Mouse (Mus musculus): ENCODE measurements at regions not wholly inside any gene's neighbourhood (a gene's known extent, or its start where the extent isn't known, plus 50 kb on each side); places are given as distances from the start of the nearest gene placed in this dataset.
"Not testable (repeated sequence)": the region's sequence is repeated elsewhere in the genome, so short reads cannot be mapped to it uniquely, and the experiment has no call there.

DNA sequence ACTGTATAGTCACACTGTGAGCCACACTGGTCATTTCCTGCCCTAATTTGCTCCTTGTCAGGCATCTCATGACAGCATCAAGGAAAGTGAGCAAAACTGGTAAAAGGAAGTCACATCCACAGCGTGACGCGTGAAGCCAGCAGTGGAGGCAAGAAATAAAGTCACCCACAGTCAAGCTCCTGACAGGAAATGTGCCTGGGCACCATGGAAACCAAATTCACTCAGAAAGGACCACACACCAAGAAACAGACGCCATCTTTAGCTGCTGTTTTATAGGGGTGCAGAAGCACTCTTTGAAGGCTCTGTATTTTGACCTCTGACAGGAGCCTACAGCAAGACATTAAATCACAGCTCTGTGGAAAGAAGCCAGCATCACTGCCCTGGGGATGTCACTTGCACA lies 115.4 kb upstream of the Rybp start:
- WGBS, result 44% methylated on average over 4 of the region's 4 CpGs
- Histone ChIP-seq H3K27ac (replicated peaks) (no peak overlapping the region), H3K4me2 (replicated peaks; ENCODE audit: low read depth) (no peak overlapping the region), H3K36me3 (ENCODE audit: control insufficient read depth, insufficient read depth, low read length) (no peaks in the 10 kb centered on the region), H3K4me1 (replicated peaks; ENCODE audit: control insufficient read depth, insufficient read depth) (no peaks in the 10 kb centered on the region), H3K4me3 (ENCODE audit: low read depth, low read length) (no peak overlapping the region), H3K9ac (ENCODE audit: low read length) (no peak overlapping the region), H3K9me3 (ENCODE audit: control insufficient read depth, low read length) (no peaks in the 10 kb centered on the region), H3K27me3 (ENCODE audit: control insufficient read depth, insufficient read depth, low read length) (no peaks in the 10 kb centered on the region)
- ATAC-seq (ENCODE audit: low FRiP score, low TSS enrichment), result no peak
- TF ChIP-seq EP300 (optimal IDR thresholded peaks at IDR 0.05) (no peak), CTCF (IDR thresholded peaks at IDR 0.05; ENCODE audit: low read depth) (no peak)
- DNase-seq (ENCODE audit: low spot score), result no peak

DNA sequence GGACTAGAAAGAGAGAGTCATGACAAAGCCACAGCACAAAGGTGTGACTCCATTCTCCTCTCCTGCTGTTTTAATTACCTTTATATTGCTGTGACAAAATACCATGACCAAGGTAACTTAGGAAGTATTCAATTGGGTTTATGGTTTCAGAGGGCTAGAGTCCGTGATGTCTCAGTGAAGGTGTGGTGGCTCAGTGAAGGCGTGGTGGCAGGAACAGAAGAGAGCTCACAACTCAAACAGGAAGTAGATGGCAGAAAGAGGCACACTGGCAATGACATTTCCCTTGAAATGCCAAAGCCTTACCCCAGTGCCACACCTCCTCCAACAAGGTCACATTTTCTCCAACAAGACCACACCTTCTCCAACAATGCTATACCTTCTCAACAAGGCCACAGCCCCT lies 114.4 kb upstream of the Rybp start:
- ATAC-seq (ENCODE audit: low FRiP score, low TSS enrichment), result no peak
- Histone ChIP-seq H3K9ac (ENCODE audit: low read length) (no peak overlapping the region), H3K27ac (replicated peaks) (no peak overlapping the region), H3K4me1 (replicated peaks; ENCODE audit: control insufficient read depth, insufficient read depth) (no peaks in the 10 kb centered on the region), H3K4me3 (ENCODE audit: low read depth, low read length) (no peak overlapping the region), H3K27me3 (ENCODE audit: control insufficient read depth, insufficient read depth, low read length) (no peaks in the 10 kb centered on the region), H3K4me2 (replicated peaks; ENCODE audit: low read depth) (no peak overlapping the region), H3K36me3 (ENCODE audit: control insufficient read depth, insufficient read depth, low read length) (no peaks in the 10 kb centered on the region), H3K9me3 (ENCODE audit: control insufficient read depth, low read length) (no peaks in the 10 kb centered on the region)
- no peak for DNase-seq (ENCODE audit: low spot score)
- TF ChIP-seq EP300 (optimal IDR thresholded peaks at IDR 0.05) (no peak), CTCF (IDR thresholded peaks at IDR 0.05; ENCODE audit: low read depth) (no peak)
- 81% methylated on average over 2 of the region's 2 CpGs for WGBS

DNA sequence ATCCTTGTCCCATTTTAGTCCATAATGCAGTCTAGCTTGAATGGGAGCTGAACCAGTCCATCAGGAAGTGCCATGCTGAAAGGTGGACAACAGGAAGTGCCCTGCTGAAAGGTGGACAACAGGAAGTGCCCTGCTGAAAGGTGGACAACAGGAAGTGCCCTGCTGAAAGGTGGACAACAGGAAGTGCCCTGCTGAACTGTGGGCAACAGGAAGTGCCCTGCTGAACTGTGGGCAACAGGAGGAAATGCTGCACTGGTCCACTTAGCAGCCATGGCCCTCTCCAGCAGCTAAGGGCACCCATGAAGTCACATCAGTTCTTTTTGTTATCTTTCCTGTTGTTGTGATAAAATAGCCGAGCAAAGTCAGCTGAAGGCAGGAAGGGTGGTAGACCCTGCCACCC lies 112.1 kb upstream of the Rybp start:
- 78% methylated on average over 1 of the region's 1 CpGs for WGBS
- H3K4me1 ChIP-seq (replicated peaks; ENCODE audit: control insufficient read depth, insufficient read depth); H3K9ac ChIP-seq (ENCODE audit: low read length); H3K4me3 ChIP-seq (ENCODE audit: low read depth, low read length); H3K9me3 ChIP-seq (ENCODE audit: control insufficient read depth, low read length); H3K27ac ChIP-seq (replicated peaks); ATAC-seq (ENCODE audit: low FRiP score, low TSS enrichment); H3K36me3 ChIP-seq (ENCODE audit: control insufficient read depth, insufficient read depth, low read length); H3K4me2 ChIP-seq (replicated peaks; ENCODE audit: low read depth); H3K27me3 ChIP-seq (ENCODE audit: control insufficient read depth, insufficient read depth, low read length); DNase-seq (ENCODE audit: low spot score): not testable (repeated sequence)

DNA sequence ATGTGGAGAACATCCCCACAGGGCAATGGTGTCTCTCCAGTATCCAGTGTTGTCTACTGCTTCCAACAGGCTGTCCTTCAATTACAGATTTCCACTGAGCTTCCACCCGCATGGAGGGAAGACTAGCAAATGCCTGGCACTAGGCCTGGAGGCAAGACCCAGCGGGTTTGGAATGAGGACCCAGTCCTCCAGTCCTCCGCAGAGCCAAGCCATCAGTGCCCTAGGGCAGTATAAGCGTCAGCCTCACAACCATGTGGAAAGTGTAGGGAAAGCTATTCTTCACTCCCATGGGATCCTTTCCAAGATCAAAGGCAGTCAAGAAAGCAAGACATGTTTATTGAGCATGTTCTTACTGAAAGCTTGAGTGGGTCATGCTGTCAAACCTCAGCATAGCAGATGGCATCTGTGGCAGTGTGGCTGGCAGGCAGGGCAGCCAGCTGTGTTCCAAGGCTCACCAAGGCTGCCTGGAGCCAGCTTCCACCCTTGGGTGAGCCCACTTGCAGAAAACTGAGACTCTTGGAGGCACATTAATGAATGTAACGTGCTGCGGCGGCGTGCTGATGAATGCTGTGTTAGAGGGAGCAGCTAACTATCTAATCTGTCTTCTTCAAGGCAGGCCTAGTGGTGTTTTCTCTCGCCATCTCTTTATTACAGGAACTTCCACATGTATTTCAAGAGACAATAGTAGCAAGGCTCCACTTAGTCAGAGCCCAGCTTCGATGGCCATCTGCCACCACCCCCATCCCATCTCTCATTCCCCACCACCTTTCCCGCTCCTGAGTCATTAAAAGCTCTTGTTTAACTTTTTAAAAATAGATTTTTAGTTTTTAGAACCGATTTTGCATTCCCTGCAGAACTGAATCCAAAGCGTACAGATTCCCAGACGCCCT lies 109.3 kb upstream of the Rybp start:
- Histone ChIP-seq H3K27ac (replicated peaks) (no peak overlapping the region), H3K36me3 (ENCODE audit: control insufficient read depth, insufficient read depth, low read length) (no peaks in the 10 kb centered on the region), H3K9ac (ENCODE audit: low read length) (no peak overlapping the region), H3K4me1 (replicated peaks; ENCODE audit: control insufficient read depth, insufficient read depth) (no peaks in the 10 kb centered on the region), H3K27me3 (ENCODE audit: control insufficient read depth, insufficient read depth, low read length) (no peaks in the 10 kb centered on the region), H3K4me2 (replicated peaks; ENCODE audit: low read depth) (no peak overlapping the region), H3K9me3 (ENCODE audit: control insufficient read depth, low read length) (no peaks in the 10 kb centered on the region), H3K4me3 (ENCODE audit: low read depth, low read length) (no peak overlapping the region)
- DNase-seq (ENCODE audit: low spot score) (no peak), ATAC-seq (ENCODE audit: low FRiP score, low TSS enrichment) (no peak)
- WGBS, result 67% methylated on average over 14 of the region's 14 CpGs
- TF ChIP-seq EP300 (optimal IDR thresholded peaks at IDR 0.05), result no peak
- TF ChIP-seq CTCF (IDR thresholded peaks at IDR 0.05; ENCODE audit: low read depth), result no peak

DNA sequence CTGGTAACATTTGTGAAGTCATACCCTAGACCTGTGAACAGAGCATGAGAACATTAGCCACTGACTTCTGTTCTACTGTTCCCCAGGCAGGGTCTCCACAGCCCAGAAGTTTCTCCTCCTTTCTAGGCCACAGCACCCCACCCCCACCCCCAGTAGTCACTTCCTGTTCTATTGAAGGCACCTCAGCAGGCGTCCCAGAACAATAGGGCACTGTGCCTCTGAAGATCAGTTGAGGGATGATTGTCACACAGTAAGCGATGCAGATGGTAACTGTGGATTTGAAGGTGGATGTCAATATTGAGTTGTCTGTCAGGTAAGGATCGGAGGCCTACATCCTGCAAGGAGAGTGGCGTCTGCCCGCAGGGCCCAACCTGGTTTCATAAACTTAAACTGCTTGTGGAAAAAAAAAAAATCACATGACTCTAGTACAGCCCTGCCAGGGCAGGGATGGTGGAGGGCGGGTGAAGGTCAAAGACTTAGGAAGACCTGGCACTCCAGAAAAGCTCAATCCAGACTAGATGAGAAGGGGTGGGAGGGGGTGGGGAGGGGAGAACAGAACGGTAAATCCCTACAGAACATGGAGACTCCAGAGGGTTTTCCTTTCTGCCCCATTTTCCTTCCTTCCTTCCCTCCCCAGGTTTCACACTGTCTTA lies 103.1 kb upstream of the Rybp start:
- DNase-seq (ENCODE audit: low spot score) (no peak), ATAC-seq (ENCODE audit: low FRiP score, low TSS enrichment) (no peak)
- H3K9ac ChIP-seq (ENCODE audit: low read length), result no peak overlapping the region
- H3K27ac ChIP-seq (replicated peaks), result no peak overlapping the region
- 84% methylated on average over 7 of the region's 7 CpGs for WGBS
- no peaks in the 10 kb centered on the region for H3K9me3 ChIP-seq (ENCODE audit: control insufficient read depth, low read length)
- no peaks in the 10 kb centered on the region for H3K27me3 ChIP-seq (ENCODE audit: control insufficient read depth, insufficient read depth, low read length)
- no peak overlapping the region for H3K4me2 ChIP-seq (replicated peaks; ENCODE audit: low read depth)
- H3K36me3 ChIP-seq (ENCODE audit: control insufficient read depth, insufficient read depth, low read length), result no peaks in the 10 kb centered on the region
- H3K4me1 ChIP-seq (replicated peaks; ENCODE audit: control insufficient read depth, insufficient read depth), result no peaks in the 10 kb centered on the region
- no peak overlapping the region for H3K4me3 ChIP-seq (ENCODE audit: low read depth, low read length)
- TF ChIP-seq EP300 (optimal IDR thresholded peaks at IDR 0.05), result no peak
- TF ChIP-seq CTCF (IDR thresholded peaks at IDR 0.05; ENCODE audit: low read depth), result no peak

GRCm38 (mm10) chr6:100387042-100387441 lies 99.8 kb upstream of the Rybp start:
- no peak for TF ChIP-seq EP300 (optimal IDR thresholded peaks at IDR 0.05)
- TF ChIP-seq CTCF (IDR thresholded peaks at IDR 0.05; ENCODE audit: low read depth), result no peak
- no peak for DNase-seq (ENCODE audit: low spot score)
- no peak overlapping the region for H3K27ac ChIP-seq (replicated peaks)
- no peaks in the 10 kb centered on the region for H3K9me3 ChIP-seq (ENCODE audit: control insufficient read depth, low read length)
- H3K4me3 ChIP-seq (ENCODE audit: low read depth, low read length), result no peak overlapping the region
- ATAC-seq (ENCODE audit: low FRiP score, low TSS enrichment), result no peak
- H3K4me2 ChIP-seq (replicated peaks; ENCODE audit: low read depth), result 0 out of 2 replicates have a peak overlapping the region, but pooled peaks have one; percentile 12
- H3K27me3 ChIP-seq (ENCODE audit: control insufficient read depth, insufficient read depth, low read length), result no peaks in the 10 kb centered on the region
- H3K9ac ChIP-seq (ENCODE audit: low read length), result no peak overlapping the region
- no peaks in the 10 kb centered on the region for H3K4me1 ChIP-seq (replicated peaks; ENCODE audit: control insufficient read depth, insufficient read depth)
- WGBS, result 14% methylated on average over 5 of the region's 5 CpGs
- no peaks in the 10 kb centered on the region for H3K36me3 ChIP-seq (ENCODE audit: control insufficient read depth, insufficient read depth, low read length)
